Mouse (Mus musculus): Measurements from ENCODE around the gene Adap1.

Gene Adap1

GRCm38 (mm10) chr5:139247767-139248166 lies 77.7 kb downstream of the Adap1 start:
- no peak for DNase-seq

GRCm38 (mm10) chr5:139243384-139243783 lies 82.0 kb downstream of the Adap1 start:
- DNase-seq, result peak in 1 of 2 experiments; percentile 34

DNA sequence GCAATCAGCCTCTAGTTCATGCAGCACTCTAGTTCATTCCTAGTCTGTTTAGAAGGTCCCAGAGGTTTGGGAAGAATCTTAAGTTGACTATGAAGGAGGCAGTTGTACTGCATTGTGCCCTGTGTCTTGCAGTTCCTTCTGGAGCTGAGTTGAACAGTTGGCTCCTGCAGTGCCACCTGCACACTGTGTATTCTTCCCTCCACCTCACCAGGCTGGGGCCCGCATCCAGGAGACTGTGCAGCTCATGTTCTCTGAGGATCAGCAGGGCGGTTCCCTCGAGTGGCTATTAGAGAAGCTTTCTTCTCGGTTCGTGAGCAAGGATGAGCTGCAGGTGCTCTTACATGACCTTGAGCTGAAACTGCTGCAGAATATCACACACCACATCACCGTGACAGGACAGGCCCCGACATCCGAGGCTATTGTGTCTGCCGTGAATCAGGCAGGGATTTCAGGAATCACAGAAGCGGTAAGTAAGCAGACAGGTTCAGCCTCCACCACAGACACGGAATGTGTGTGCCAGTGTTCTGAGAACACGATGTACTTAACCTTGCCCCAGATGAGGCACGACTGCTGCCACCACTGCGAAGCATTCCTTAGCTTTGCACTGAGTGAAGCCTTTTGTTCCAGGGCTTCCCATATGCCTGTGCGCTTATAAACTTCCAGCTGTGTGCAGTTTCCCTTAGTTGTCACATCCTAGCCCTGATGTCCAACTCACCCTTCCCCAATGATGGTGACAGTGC lies 84.2 kb downstream of the Adap1 start:
- no peak for DNase-seq

DNA sequence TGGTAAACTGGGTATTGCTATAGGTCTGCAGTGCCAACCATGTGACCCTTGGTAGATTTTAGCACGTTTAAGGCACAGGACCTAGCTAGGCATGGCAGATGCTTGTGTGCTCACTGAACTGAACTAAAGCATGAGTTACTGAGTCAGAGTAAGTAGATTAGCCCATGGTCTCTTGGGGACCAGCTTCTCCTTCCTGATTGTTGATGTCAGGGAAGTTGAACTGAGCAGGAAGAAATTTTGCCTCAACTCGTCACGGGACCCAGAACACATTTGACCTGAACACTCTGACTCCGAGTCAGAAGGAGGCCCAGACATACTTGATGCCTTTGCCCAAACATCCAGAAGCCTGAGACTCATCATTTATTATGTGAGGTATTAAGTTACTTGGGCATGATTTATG lies 88.0 kb downstream of the Adap1 start:
- no peak for DNase-seq

- no peak for DNase-seq
Measured at GRCm38 (mm10) chr5:139234423-139234822, 91.0 kb downstream of the Adap1 start.

GRCm38 (mm10) chr5:139232083-139232482 lies 93.3 kb downstream of the Adap1 start:
- no peak for DNase-seq

DNA sequence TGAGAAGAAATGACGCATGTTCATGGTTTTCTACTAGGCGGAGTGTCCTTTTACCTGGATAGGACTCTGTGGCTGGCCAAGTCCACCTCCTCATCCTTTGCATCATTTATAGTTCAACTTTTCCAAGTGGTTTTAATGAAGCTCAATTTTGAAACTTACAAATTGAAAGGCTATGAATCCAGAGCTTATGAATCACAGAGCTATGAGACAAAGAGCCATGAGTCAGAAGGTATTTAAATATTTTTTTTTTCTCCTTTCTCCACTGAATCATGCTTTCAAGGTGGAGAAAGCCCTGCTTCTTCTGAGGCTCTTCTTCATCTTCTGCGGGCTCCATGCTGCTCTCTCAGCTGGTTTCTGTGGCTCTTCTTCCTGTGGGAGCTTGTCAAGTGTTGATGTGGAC lies 95.7 kb downstream of the Adap1 start:
- no peak for DNase-seq

GRCm38 (mm10) chr5:139228318-139228717 lies 97.1 kb downstream of the Adap1 start:
- DNase-seq, result no peak

DNA sequence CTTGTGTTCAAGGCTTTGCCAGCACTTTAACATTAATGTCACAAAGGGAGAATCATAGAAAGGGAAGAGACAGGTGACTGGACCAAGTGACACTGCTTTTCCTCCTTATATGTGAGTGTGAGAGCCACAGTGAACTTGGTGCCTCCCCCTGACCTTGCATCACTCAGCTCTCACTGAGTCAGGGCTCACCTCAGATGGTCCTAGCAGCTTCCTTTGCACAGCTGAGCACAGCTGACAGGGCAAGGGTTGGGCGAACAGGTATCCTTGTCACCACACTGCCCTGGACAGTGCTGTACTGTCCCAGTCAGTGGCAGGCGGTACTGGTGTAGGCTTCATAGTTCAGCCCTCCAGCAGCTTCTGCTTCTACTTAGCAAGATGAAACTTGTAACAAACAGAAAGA lies 97.8 kb downstream of the Adap1 start:
- no peak for DNase-seq

DNA sequence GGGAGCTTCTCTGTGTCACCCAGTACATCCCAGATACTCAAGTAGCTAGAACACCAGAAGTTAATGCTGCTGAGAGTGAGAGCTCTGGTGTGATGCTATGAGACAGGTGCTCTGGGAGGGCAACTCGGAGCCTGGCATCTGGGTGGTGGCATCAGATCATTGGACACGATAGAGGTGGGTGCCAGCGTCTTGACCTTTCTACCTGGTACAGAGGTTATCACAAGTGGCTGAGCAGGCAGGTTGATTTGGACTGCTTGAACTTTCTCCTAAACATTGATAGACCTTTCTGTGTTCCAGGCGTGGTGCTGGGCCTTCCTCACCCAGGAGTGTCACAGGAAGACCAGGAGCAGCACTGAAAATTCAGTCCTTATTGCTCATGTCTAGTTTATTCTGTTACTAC lies 98.2 kb downstream of the Adap1 start:
- DNase-seq, result no peak

- DNase-seq, result no peak
Measured at GRCm38 (mm10) chr5:139223331-139223730, 102.1 kb downstream of the Adap1 start.

All from cerebellum, postnatal 10 days (tissue).